Mouse (Mus musculus) small intestine, adult 2 months (tissue): ENCODE measurements around the gene Gm5141.
"Not testable (repeated sequence)": the region's sequence is repeated elsewhere in the genome, so short reads cannot be mapped to it uniquely, and the experiment has no call there.

ENCODE experiments used
- CTCF ChIP-seq: fragments of 200-500 bp; IDR thresholded peaks from 2 replicates; pipeline ENCODE4 v1.5.1; 2012; ENCODE audit warnings: low read depth, mild to moderate bottlenecking, control low read depth, inconsistent platforms, low read length, moderate library complexity, mixed read lengths; ENCODE audit not compliant: insufficient replicate concordance, insufficient read length; ENCODE audit errors: extremely low read depth
- POLR2A ChIP-seq: fragments of 200-500 bp; IDR thresholded peaks from 2 replicates; pipeline ENCODE4 v1.6.1; 2012; ENCODE audit warnings: low read depth, mild to moderate bottlenecking, control low read depth, inconsistent platforms, low read length, moderate library complexity

DNA sequence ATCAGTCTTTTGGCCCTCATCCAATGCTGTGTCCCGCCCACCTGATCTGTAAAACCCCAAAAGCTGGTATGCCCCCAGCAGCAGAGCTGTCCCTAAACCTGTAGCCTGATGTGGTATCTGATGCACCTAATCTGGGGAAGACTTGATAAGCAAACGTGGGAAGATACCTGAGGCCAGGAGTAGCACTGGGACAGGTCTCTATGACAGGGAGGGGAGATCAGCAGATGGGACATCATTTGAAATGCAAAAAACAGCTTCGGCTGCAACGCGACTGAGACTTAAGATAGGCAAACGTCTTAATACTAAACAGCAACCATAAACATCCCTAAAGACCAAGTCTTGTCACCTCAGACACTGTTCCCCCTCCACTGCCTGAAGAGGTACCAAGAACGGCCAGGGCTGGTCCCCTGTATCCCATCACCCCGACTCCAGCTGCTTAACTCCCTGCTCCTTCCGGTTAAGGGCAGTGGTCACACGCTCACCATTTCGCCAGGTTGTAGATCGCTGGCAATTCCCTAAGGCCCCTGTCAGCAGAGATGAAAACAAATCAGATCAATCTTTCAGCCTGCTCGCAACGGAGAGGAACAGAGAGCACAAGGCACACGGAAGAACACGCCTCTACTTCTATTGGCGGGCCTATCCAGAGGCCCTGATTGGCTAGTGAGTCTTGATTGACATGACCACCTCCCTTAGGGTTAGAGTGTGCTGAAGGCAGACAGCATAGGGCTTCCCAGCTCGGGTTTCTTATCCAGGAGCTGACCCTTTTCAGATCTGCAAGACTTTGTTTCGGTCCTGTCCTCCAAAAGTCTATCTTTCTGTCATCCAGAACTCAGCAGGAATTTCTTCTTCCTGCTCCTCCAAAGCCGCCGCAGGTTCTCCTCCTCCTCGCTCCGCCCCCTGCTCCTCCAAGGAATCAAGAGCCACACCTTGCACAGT is at the start of gene Gm5141:
- not testable (repeated sequence) for TF ChIP-seq POLR2A, CTCF
